Mouse (Mus musculus) frontal cortex, postnatal 36 days (tissue): ENCODE data around the gene Olfr775.

Experiments
- DNase-seq, 2 experiments: peaks; one replicate each; pipeline ENCODE4 v3.0.0; 2022; ENCODE audit warnings: low spot score in 2 of 2

The Olfr775 gene

GRCm38 (mm10) chr10:129248112-129248511 is at the start of gene Olfr775:
Gene Olfr775 (plus strand): TSS chr10:129248412.
- DNase-seq: no peak

- DNase-seq: peak in 1 of 2 experiments; percentile 6
Observed at GRCm38 (mm10) chr10:129230737-129231136, 17.5 kb upstream of the Olfr775 start.

- DNase-seq: no peak
Observed at GRCm38 (mm10) chr10:129235904-129236303, 12.3 kb upstream of the Olfr775 start, which contains the start of gene Olfr774. Gene Olfr774 (plus strand): TSS chr10:129236204.

- DNase-seq: no peak
Observed at GRCm38 (mm10) chr10:129258827-129259226, 10.6 kb downstream of the Olfr775 start, which contains the start of gene Olfr776. Gene Olfr776 (plus strand): TSS chr10:129259127.

GRCm38 (mm10) chr10:129271081-129271535 is 22.9 kb downstream of the Olfr775 start, which contains the start of gene Olfr777:
Gene Olfr777 (minus strand): TSS chr10:129271485.
- DNase-seq: no peak
